In the genomic region with DNA sequence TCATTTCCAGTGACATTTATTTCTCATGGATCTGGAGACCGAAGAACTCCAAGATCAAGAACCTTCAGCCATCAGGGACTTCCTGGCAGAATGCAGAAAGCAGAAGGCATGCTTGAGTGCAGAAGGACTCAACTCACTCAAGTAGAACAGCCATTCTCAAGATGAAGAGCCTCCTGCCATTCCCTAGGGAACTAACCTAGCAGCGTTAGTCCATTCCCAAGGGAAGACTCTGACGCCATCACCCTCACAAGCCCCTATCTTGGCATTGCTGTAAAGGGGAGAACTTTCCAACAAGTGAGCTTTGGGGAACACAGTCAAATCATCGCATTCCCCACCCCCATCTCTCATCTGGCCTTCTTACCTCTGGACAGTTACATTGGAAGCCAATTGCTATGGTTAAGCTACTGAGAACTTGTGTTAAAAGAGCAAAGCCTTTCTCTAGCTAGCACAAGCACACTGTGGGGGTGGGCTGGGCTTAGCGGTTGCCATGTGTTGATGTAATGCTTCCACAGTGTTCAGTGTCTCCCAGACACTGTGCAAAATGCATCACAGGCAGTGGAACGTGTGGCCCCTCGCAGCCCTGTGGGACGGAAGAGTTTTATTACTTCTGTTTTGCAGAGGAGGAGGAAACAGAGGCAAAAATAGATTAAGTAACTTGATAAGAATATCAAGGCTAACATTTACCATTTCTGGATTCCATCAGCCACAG, we compare ENCODE assay signal across 27 mouse cellular contexts. TPM values are rescaled to one million over a fixed set of nuclear protein-coding genes. Genes with fewer than 3 reads are reported as not detected.
DNase-seq lines count a peak whose midpoint lies in the region; ATAC-seq lines count a peak whose summit lies in the region.
"Had no signal": no experiment of that assay in that cellular context is flagged by ENCODE, and none has a peak within 500 bp of the region (broad histone marks: within the 10 kb centered on the region; RNA-seq: fewer than 3 reads in every experiment).

No protein-coding gene starts in this region.

- WGBS in hindbrain, embryonic 14.5 days: 90% methylated on average over 8 of the region's 8 CpGs

- H3K4me3 ChIP-seq in hindbrain, embryonic 14.5 days (replicated peaks; ENCODE audit: low read length): no peak overlapping the region
- H3K4me3 ChIP-seq: embryonic facial prominence, embryonic 12.5 days; embryonic facial prominence, embryonic 15.5 days; forebrain, embryonic 15.5 days; heart, embryonic 12.5 days; heart, embryonic 15.5 days; hindbrain, embryonic 10.5 days; hindbrain, embryonic 13.5 days had no signal

- no peak overlapping the region for H3K27ac ChIP-seq in hindbrain, embryonic 14.5 days
- H3K27ac ChIP-seq: embryonic facial prominence, embryonic 12.5 days; embryonic facial prominence, embryonic 15.5 days; forebrain, embryonic 15.5 days; heart, embryonic 15.5 days; hindbrain, embryonic 10.5 days; hindbrain, embryonic 13.5 days; hindbrain, postnatal 0 days had no signal

- no peaks in the 10 kb centered on the region for H3K36me3 ChIP-seq in splenic B cell, adult 2 months (ENCODE audit: control insufficient read depth, insufficient read depth, low read length, poor library complexity, severe bottlenecking)
- no peaks in the 10 kb centered on the region for H3K36me3 ChIP-seq in hindbrain, embryonic 14.5 days (replicated peaks; ENCODE audit: control insufficient read depth, insufficient read depth)
- H3K36me3 ChIP-seq: embryonic facial prominence, embryonic 12.5 days; embryonic facial prominence, embryonic 15.5 days; forebrain, embryonic 15.5 days; G1E; heart, embryonic 12.5 days; heart, embryonic 15.5 days; hindbrain, embryonic 10.5 days; hindbrain, embryonic 13.5 days had no signal

- peak; percentile 26 for DNase-seq in layer of hippocampus, adult 9-11 months
- DNase-seq in layer of hippocampus, adult 8-10 months (ENCODE audit: low spot score in 2 of 2): no peak
- DNase-seq in MN1 (ENCODE audit: low spot score): peak; percentile 32
- peak; percentile 64 for DNase-seq in splenic B cell, adult 2 months (ENCODE audit: low read depth, low spot score)
- no peak for DNase-seq in hindbrain, embryonic 14.5 days (ENCODE audit: low spot score)
- DNase-seq in left cerebral cortex, adult 11 months (ENCODE audit: low spot score): no peak
- DNase-seq: adrenal gland, adult 2 months; adrenal gland, postnatal 14 days; cerebellum, adult 11 months; cerebellum, adult 2 months; cerebellum, adult 9-11 months; cerebellum, postnatal 25 days; heart, adult 18-20 months; heart, postnatal 10 days; heart, postnatal 36 days had no signal

- ATAC-seq in hindbrain, embryonic 14.5 days (ENCODE audit: low FRiP score): no peak
- ATAC-seq: forebrain, embryonic 15.5 days; hindbrain, postnatal 0 days; inflammation-experienced regulatory T-cells, adult 6 months had no signal

- no peak overlapping the region for H3K9ac ChIP-seq in hindbrain, embryonic 14.5 days
- H3K9ac ChIP-seq: embryonic facial prominence, embryonic 12.5 days; embryonic facial prominence, embryonic 15.5 days; forebrain, embryonic 15.5 days; heart, embryonic 12.5 days; heart, embryonic 15.5 days; hindbrain, embryonic 13.5 days had no signal

- H3K4me1 ChIP-seq in hindbrain, embryonic 14.5 days (replicated peaks; ENCODE audit: control insufficient read depth, insufficient read depth, low read length): no peaks in the 10 kb centered on the region
- H3K4me1 ChIP-seq: embryonic facial prominence, embryonic 12.5 days had no signal

- no peaks in the 10 kb centered on the region for H3K9me3 ChIP-seq in hindbrain, embryonic 14.5 days (ENCODE audit: control insufficient read depth, low read length)
- H3K9me3 ChIP-seq: embryonic facial prominence, embryonic 12.5 days; embryonic facial prominence, embryonic 15.5 days; forebrain, embryonic 15.5 days; G1E; heart, embryonic 12.5 days; heart, embryonic 15.5 days; hindbrain, embryonic 10.5 days; hindbrain, embryonic 13.5 days had no signal

- H3K4me2 ChIP-seq in hindbrain, embryonic 14.5 days (replicated peaks): no peak overlapping the region
- H3K4me2 ChIP-seq: embryonic facial prominence, embryonic 12.5 days; embryonic facial prominence, embryonic 15.5 days; forebrain, embryonic 15.5 days; heart, embryonic 12.5 days; heart, embryonic 15.5 days; hindbrain, embryonic 13.5 days had no signal

- no peaks in the 10 kb centered on the region for H3K27me3 ChIP-seq in splenic B cell, adult 2 months (ENCODE audit: control insufficient read depth, insufficient read depth, low read length, poor library complexity, severe bottlenecking)
- 0 out of 2 replicates have a peak, but pooled peaks cover 1% of the 10 kb centered on the region for H3K27me3 ChIP-seq in hindbrain, embryonic 14.5 days (ENCODE audit: control insufficient read depth, insufficient read depth, low read length)

RNA-seq across cellular contexts. Expression of gene Prkag3, which starts 4.4 kb away (rescaled TPM):
- under 1 TPM in 3 of 4 experiments, not detected in 1; 0.16 to 0.36 (median 0.19) TPM for total RNA-seq in layer of hippocampus, adult 8-10 months (2022)
- polyA plus RNA-seq in hindbrain, embryonic 14.5 days (2014; fragmentation: Nextera tagmentation; extraction: Ambion mirVana): not detected in 2 replicates
- total RNA-seq: common myeloid progenitor, adult 5-6 weeks; G1E; hindbrain, postnatal 0 days had no signal
- polyA plus RNA-seq: forebrain, embryonic 15.5 days; G1E; hindbrain, embryonic 10.5 days; hindbrain, postnatal 0 days; inflammation-experienced regulatory T-cells, adult 6 months had no signal

RNA-seq across cellular contexts. Expression of gene Wnt6, which starts 18.3 kb away (rescaled TPM):
- 1 to 10 TPM; 1.0 to 1.7 (median 1.4) TPM for total RNA-seq in layer of hippocampus, adult 8-10 months (2022)
- 4.4 TPM in 2 replicates for polyA plus RNA-seq in hindbrain, embryonic 14.5 days (2014; fragmentation: Nextera tagmentation; extraction: Ambion mirVana)
- total RNA-seq: common myeloid progenitor, adult 5-6 weeks; G1E had no signal
- polyA plus RNA-seq: G1E; inflammation-experienced regulatory T-cells, adult 6 months had no signal

RNA-seq across cellular contexts. Expression of gene Wnt10a, which starts 37.9 kb away (rescaled TPM):
- total RNA-seq in layer of hippocampus, adult 8-10 months (2022): 1 to 10 TPM; 2.5 to 4.3 (median 3.3) TPM
- 0.13 and 0.21 TPM in 2 replicates for polyA plus RNA-seq in hindbrain, embryonic 14.5 days (2014; fragmentation: Nextera tagmentation; extraction: Ambion mirVana)
- total RNA-seq: common myeloid progenitor, adult 5-6 weeks; gastrocnemius, postnatal 25 days; heart, adult 18-20 months; heart, postnatal 10 days; heart, postnatal 36 days had no signal
- polyA plus RNA-seq: G1E; heart, embryonic 15.5 days had no signal

RNA-seq across cellular contexts. Expression of gene Cyp27a1, which starts 40.0 kb away (rescaled TPM):
- 1 to 10 TPM; 6.0 to 7.1 (median 7.0) TPM for total RNA-seq in layer of hippocampus, adult 8-10 months (2022)
- polyA plus RNA-seq in hindbrain, embryonic 14.5 days (2014; fragmentation: Nextera tagmentation; extraction: Ambion mirVana): 1.9 and 3.2 TPM in 2 replicates
- polyA plus RNA-seq: G1E had no signal

Comparison
In these comparisons a context has a peak if more than half of its experiments do, and no peak if none do; other contexts are left out.
1. DNase-seq: peak in layer of hippocampus, adult 9-11 months (single experiment), MN1 (single experiment) and splenic B cell, adult 2 months (single experiment); none in layer of hippocampus, adult 8-10 months (0 of 2), hindbrain, embryonic 14.5 days (single experiment) and left cerebral cortex, adult 11 months (single experiment).